Mouse (Mus musculus): ENCODE measurements around the gene Ctps2.
A peak's percentile ranks its signal among the peaks of the same experiment; 100 is the strongest.

The Ctps2 gene

GRCm38 (mm10) chrX:162986876-162987495, 85.9 kb downstream of the Ctps2 start:
- DNase-seq, result no peak

- no peak for DNase-seq
Observed at GRCm38 (mm10) chrX:162991396-162991795, 90.4 kb downstream of the Ctps2 start.

DNA sequence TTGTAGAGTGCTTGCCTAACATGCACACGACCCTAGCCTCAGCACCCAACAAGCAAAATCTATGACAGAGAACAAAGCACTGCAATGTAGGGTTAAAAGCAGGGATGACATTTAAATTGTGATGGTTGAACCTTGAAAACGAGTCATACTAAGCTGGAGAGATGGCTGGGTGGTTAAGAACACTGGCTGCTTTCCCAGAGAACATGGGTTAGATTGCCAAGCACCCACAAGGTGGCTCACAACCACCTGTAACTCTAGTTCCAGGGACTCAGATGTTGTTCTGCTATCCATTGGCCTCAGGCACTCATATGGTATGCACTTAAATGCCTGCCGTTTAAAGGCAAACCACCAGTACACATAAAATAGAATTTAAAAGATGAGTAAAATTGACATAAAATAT, 91.1 kb downstream of the Ctps2 start:
- peak; percentile 6 to 8 for DNase-seq

DNA sequence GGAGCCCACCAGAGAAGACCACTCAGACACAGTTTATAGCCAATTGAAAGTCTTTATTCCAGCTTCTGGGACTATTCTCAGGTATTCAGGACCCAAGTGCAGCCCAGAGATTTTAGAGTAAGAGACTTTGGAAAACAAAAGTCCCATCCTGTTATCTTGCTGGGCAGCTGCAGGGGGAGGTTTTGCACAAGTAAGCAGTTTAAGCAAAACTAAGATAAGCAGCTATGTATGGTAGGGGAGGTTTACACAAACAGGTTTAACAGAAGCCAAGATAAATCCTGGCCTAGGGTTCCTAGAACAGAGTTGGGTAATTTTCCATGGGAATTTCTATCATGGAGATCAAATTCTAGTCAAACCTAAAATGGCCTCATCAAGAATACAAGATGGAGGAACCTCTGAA, 126.8 kb downstream of the Ctps2 start:
- no peak for DNase-seq

GRCm38 (mm10) chrX:163038767-163039166, 137.7 kb downstream of the Ctps2 start:
- no peak for DNase-seq

- no peak for DNase-seq
Observed at GRCm38 (mm10) chrX:163042771-163043170, 141.7 kb downstream of the Ctps2 start.

GRCm38 (mm10) chrX:163063936-163064335, 162.9 kb downstream of the Ctps2 start:
- no peak for DNase-seq
